Mouse (Mus musculus): ENCODE measurements around the gene Olig3. TPM values are rescaled to one million over a fixed set of nuclear protein-coding genes. Genes with fewer than 3 reads are reported as not detected.
"Not testable (repeated sequence)": the region's sequence is repeated elsewhere in the genome, so short reads cannot be mapped to it uniquely, and the experiment has no call there.

Olig3 gene
- total RNA-seq, 2 experiments from 2014 or later = not detected

DNA sequence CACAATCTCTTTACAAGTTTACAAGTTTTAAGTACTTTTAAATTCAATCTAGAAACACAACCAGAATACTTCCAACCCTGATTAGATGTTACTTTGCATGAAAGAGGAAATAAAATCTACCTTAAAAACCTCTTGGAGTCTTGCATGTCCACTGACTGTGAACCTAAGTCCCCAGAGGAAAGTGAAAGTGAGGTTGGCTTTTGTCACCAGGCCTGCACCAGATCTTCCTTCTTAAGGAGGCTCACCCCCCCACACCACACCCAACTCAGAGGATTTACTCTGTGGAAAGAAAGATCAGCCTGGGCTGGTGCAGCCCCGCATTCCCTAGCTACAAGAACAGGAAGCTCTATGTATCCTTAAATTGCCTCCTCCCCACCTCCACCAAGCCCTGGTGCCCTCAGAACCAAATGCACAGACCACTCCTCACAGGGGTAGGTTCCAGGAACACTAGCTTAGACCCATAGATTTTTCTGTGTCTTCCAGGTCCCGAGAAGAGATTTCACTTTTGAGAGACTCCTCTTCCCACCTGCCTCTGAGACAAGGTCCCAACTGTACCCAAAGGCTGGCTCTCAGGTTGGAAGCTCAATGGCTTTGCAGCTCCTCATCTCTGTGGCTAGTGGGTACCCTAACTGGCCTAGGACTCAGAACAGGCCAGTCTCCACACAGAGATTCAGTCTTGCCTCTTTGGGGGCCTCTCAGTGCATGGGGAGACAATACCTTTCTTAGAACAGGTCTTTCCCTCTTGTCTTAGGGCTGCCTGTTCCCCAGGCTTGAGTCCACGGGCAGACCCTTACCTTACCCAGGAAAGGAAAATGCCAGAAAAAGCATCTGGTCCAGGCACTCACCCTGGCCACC lies 4.3 kb downstream of the Olig3 start:
- ATAC-seq (ENCODE audit: poor library complexity, severe bottlenecking) = no peak

GRCm38 (mm10) chr10:19361539-19362293 lies 5.4 kb downstream of the Olig3 start:
- no peak for ATAC-seq (ENCODE audit: poor library complexity, severe bottlenecking)

DNA sequence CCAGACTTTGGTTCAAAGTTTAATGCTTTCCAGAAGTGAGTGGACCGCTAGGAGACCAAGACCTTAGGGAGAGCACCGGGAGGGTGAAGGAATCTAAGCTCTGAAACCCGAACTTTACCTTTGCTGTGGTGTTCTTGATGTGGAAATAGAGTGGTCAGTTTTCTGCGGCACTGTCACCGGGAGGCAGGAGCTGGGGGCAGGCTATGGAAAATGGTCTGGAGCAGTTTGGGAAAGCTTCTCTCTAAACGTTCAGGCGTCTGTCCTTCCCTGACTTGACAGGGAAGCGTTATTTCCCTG lies 5.9 kb downstream of the Olig3 start:
- no peak for ATAC-seq (ENCODE audit: poor library complexity, severe bottlenecking)

- no peak for ATAC-seq (ENCODE audit: poor library complexity, severe bottlenecking)
Observed at GRCm38 (mm10) chr10:19362861-19363260, 6.5 kb downstream of the Olig3 start.

DNA sequence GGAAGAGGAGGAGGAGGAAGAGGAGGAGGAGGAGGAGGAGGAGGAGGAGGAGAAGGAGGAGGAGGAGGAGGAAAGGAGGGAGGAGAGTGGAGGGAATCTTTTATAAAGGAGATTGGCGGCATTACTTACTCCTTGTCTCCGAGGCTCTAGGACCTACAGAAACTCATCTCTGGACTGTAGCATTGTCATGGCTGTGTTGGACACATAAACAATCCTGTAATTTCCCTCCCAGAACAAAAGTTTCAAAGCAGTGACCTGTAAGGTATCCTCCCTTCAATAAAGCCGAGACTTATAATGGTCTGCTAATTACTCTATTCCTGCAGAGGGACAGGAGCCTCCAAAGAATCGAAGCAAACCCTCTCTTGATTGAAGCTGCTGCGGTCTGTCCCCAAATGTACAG lies 7.0 kb downstream of the Olig3 start:
- no peak for ATAC-seq (ENCODE audit: poor library complexity, severe bottlenecking)

- ATAC-seq (ENCODE audit: poor library complexity, severe bottlenecking) = no peak
Observed at GRCm38 (mm10) chr10:19369143-19369542, 12.8 kb downstream of the Olig3 start.

DNA sequence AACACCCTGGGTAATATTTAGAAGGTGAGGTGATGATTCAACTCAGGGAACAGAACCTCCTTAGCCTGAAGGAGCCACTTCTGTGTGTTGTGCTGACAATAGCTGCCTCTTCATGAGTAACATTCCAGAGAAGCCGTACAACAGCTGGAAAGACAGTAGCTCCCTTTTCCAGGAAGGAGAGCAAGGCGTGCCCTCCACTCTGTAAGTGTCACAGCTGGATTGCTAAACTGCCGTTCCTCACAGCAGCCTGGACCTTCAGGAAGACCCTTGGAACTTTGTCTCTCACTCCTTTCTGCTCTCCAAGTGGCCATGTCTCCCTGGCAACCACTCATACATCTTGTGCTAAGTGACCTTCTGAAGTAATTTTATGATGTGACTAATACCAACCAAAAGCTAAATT lies 13.8 kb downstream of the Olig3 start:
- ATAC-seq (ENCODE audit: poor library complexity, severe bottlenecking) = no peak

GRCm38 (mm10) chr10:19372263-19372662 lies 15.9 kb downstream of the Olig3 start:
- ATAC-seq (ENCODE audit: poor library complexity, severe bottlenecking) = no peak

DNA sequence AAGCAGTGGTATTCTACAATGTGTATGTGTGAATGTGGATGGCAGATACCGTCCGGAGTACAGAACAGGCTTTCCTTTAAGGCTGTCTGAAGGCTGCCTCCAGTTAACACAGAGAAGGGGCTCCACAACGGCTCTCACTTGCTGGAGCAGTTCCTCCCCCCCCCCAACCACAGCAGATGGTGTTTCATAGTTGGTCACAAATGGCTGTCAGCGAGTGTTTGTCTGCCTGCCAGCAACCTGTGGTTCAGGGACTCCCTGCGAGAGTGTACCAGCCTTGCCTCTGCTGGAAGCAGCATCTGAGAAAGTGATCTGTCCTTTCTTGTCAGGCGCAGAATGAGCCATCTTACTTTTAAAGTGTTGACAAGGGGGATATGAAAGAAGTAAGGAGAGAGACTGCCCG lies 17.5 kb downstream of the Olig3 start:
- ATAC-seq (ENCODE audit: poor library complexity, severe bottlenecking) = no peak

- ATAC-seq (ENCODE audit: poor library complexity, severe bottlenecking) = no peak
Observed at GRCm38 (mm10) chr10:19374311-19374710, 18.0 kb downstream of the Olig3 start.

- no peak for ATAC-seq (ENCODE audit: poor library complexity, severe bottlenecking)
Observed at GRCm38 (mm10) chr10:19375838-19376237, 19.5 kb downstream of the Olig3 start.

- ATAC-seq (ENCODE audit: poor library complexity, severe bottlenecking) = not testable (repeated sequence)
Observed at GRCm38 (mm10) chr10:19380971-19381370, 24.6 kb downstream of the Olig3 start.

GRCm38 (mm10) chr10:19384176-19384575 lies 27.8 kb downstream of the Olig3 start:
- ATAC-seq (ENCODE audit: poor library complexity, severe bottlenecking) = no peak

DNA sequence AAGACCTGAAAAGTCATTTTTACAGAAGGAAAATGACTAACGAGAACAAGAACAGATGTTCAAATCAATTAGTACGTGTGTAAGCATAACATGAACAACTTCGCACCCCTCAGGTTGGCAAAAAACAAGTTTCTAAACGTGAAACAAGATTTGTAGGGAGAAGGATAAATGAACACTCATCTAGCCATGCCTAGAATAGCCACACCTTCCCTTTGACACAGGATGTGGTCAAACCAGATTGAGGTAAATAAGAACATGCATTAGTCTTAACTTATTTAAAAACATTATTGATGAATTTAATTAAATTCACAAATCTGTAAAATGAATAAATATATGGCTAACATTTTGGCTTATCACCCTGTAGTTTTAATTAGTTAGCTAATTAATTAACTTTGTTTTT lies 35.5 kb downstream of the Olig3 start:
- no peak for ATAC-seq (ENCODE audit: poor library complexity, severe bottlenecking)

DNA sequence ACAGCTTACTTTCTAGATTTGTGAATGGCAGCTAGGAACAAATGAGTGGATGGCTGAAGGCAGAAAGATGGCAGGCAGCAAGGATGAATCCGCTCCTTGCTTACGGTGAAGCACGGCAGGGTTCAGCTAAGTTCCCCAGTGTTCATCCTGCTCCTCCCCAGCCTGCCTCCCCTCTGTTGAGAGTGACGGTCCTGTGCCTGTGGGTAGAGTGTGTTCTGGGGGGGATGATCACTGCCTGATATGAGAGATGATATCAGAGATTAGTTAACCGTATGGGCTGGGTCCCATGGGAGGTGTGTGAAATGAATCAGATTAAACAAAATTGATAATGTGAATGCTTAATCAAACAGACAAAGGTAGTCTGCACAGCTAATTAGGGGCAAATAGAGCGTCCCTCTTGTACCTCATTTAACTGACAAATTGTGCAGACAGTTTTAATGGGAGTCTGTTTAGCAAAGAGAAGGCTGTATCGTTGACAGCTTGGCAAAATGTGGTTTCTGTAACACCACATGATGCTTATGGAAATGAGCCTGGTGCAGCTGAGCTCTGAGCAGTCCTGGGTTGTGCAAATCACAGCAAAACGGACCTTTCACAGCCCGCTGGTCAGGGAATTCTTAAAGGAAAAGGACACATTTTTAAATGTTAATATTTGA lies 40.3 kb downstream of the Olig3 start:
- ATAC-seq (ENCODE audit: poor library complexity, severe bottlenecking) = no peak

GRCm38 (mm10) chr10:19397396-19397795 lies 41.1 kb downstream of the Olig3 start:
- no peak for ATAC-seq (ENCODE audit: poor library complexity, severe bottlenecking)

GRCm38 (mm10) chr10:19401136-19401535 lies 44.8 kb downstream of the Olig3 start:
- ATAC-seq (ENCODE audit: poor library complexity, severe bottlenecking) = no peak

DNA sequence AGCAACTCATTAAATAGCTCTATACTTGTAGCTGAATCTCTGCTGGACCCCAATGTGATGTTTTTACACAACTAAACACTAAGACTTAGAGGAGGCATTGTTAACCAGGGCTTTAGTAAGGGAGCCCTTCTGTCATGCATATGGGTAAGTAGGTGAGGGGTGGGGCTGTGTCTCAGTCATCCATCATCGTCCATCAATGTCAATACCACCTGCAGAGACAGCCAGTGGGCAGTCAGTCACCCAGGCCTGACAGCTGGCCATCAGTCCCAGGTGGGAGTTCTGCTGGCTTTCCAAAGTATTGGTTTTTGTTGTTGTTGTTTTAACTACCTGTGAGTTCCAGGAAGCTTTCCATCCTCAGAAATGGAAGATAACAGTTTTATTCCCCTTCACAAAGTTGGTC lies 48.1 kb downstream of the Olig3 start:
- no peak for ATAC-seq (ENCODE audit: poor library complexity, severe bottlenecking)

DNA sequence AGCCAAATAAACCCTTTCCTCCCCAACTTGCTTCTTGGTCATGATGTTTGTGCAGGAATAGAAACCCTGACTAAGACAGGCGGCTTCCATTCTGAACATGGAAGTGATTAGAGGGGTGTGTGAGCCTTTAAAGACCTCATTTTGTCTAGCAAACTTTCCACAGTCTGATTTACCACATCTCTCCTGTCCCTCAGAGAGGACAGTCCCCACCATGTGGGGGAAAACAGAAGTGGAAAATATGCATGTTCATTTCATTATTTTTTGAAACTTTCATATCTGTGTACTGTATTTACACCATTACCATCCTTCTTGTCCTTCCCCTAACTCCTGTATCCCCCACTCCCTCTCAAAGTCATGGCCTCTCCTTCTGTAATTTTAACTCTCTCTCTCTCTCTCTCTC lies 49.6 kb downstream of the Olig3 start:
- no peak for ATAC-seq (ENCODE audit: poor library complexity, severe bottlenecking)

DNA sequence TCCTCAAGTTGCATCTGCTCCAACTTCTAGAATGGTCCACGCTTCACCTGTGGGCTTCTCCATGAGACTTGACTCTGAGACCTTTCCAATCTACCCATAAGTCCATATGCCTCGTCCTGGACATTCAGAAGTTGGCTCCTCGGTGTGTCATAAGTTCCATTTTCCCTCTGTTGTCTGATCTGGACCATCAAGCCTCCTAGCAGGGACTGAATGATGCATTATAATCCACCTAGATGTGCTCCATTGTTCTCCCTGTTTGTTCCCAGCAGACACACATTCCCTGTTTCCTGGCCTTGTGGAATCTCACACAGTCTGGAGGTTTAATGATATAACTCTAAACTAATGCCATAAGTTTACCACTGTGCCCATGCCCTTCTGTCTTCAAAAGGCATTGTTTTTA lies 50.8 kb downstream of the Olig3 start:
- ATAC-seq (ENCODE audit: poor library complexity, severe bottlenecking) = no peak

Data from megakaryocyte, adult 5-6 weeks (primary cell).